ENCODE assay signal across 9 mouse cellular contexts in genomic region chr13:111944089-111944406, GRCm38 (mm10).
A peak's percentile ranks its signal among the peaks of the same experiment; 100 is the strongest.
DNase-seq lines count a peak whose midpoint lies in the region; ATAC-seq and TF ChIP-seq lines count a peak whose summit lies in the region.
"Had no signal": no experiment of that assay in that cellular context is flagged by ENCODE, and none has a peak within 500 bp of the region (broad histone marks: within the 10 kb centered on the region; RNA-seq: fewer than 3 reads in every experiment).

No protein-coding gene starts in this region.

- H3K27me3 ChIP-seq in embryonic facial prominence, embryonic 10.5 days (replicated peaks; ENCODE audit: low read depth, poor library complexity, severe bottlenecking) = no peaks in the 10 kb centered on the region
- H3K27me3 ChIP-seq in intestine, postnatal 0 days (replicated peaks; ENCODE audit: control insufficient read depth, insufficient read depth, low read length) = no peaks in the 10 kb centered on the region

- H3K36me3 ChIP-seq in embryonic facial prominence, embryonic 10.5 days (replicated peaks) = no peaks in the 10 kb centered on the region
- H3K36me3 ChIP-seq in intestine, postnatal 0 days (ENCODE audit: control insufficient read depth, insufficient read depth) = no peaks in the 10 kb centered on the region

- H3K27ac ChIP-seq in embryonic facial prominence, embryonic 10.5 days (replicated peaks) = peak overlapping the region; percentile 63
- no peak overlapping the region for H3K27ac ChIP-seq in intestine, postnatal 0 days (ENCODE audit: low read depth, low read length)
- H3K27ac ChIP-seq: liver, embryonic 14.5 days had no signal

- no peak overlapping the region for H3K4me2 ChIP-seq in intestine, postnatal 0 days (replicated peaks; ENCODE audit: low read depth)

- intact Hi-C loops in heart, postnatal 10 days (cut with DNase I) = no loop called here

- peak; percentile 30 for TF ChIP-seq CTCF in intestine, postnatal 0 days (IDR thresholded peaks at IDR 0.05; ENCODE audit: low read depth)

- ATAC-seq in intestine, postnatal 0 days = no peak

- 7% methylated on average over 5 of the region's 5 CpGs for WGBS in embryonic facial prominence, embryonic 10.5 days
- WGBS in intestine, postnatal 0 days = 42% methylated on average over 5 of the region's 5 CpGs

- no peak overlapping the region for H3K9ac ChIP-seq in intestine, postnatal 0 days (ENCODE audit: low read depth, low read length)
- H3K9ac ChIP-seq: liver, embryonic 14.5 days had no signal

- no peaks in the 10 kb centered on the region for H3K9me3 ChIP-seq in embryonic facial prominence, embryonic 10.5 days
- H3K9me3 ChIP-seq in intestine, postnatal 0 days (ENCODE audit: control insufficient read depth) = no peaks in the 10 kb centered on the region

- H3K4me1 ChIP-seq in embryonic facial prominence, embryonic 10.5 days = peaks cover 16% of the 10 kb centered on the region
- H3K4me1 ChIP-seq in intestine, postnatal 0 days (replicated peaks; ENCODE audit: control insufficient read depth, insufficient read depth, low read length) = no peaks in the 10 kb centered on the region

- H3K4me3 ChIP-seq in embryonic facial prominence, embryonic 10.5 days = no peak overlapping the region
- no peak overlapping the region for H3K4me3 ChIP-seq in intestine, postnatal 0 days (ENCODE audit: low read depth, low read length)

- DNase-seq in heart, postnatal 4 days = peak; percentile 25
- DNase-seq in heart, postnatal 10 days = no peak
- no peak for DNase-seq in embryonic facial prominence, embryonic 10.5 days (ENCODE audit: low spot score)
- peak; percentile 15 to 24 for DNase-seq in monocyte, adult 2 months (ENCODE audit: low read depth in 1 of 2, low spot score in 2 of 2)
- no peak for DNase-seq in kidney, adult 18-20 months
- no peak for DNase-seq in cerebellum, adult 9-10 months
- DNase-seq in testis, postnatal 10 days (ENCODE audit: low spot score) = no peak

Comparison
In these comparisons a context has a peak if more than half of its experiments do, and no peak if none do; other contexts are left out.
1. DNase-seq: peak in heart, postnatal 4 days (single experiment) and monocyte, adult 2 months (2 of 2); none in heart, postnatal 10 days (0 of 2), embryonic facial prominence, embryonic 10.5 days (single experiment), kidney, adult 18-20 months (single experiment), cerebellum, adult 9-10 months (single experiment) and testis, postnatal 10 days (single experiment).